Mouse (Mus musculus): Measurements from ENCODE around the gene Pld2.

Gene Pld2

GRCm38 (mm10) chr11:70539877-70540587 lies at the start of gene Pld2:
Gene Pld2 (plus strand): TSS chr11:70540064.
- in situ Hi-C loops (cut with MboI; ENCODE audit: low pct_unique_long_range_greater_than_20kb in 1 of 2, low sequenced_read_pairs in 2 of 2, unreplicated experiment in 1 of 2), result no loop called here

- in situ Hi-C loops (cut with MboI; ENCODE audit: low pct_unique_long_range_greater_than_20kb in 1 of 2, low sequenced_read_pairs in 2 of 2, unreplicated experiment in 1 of 2), result loop anchor here (5.0 to 10.0 kb wide), 3 partner anchors 83 to 255 kb away; partner anchors contain the start of gene Alox12e (in 1 of the 2)
Measured at GRCm38 (mm10) chr11:70499566-70500475, 40.0 kb upstream of the Pld2 start.

- in situ Hi-C loops (cut with MboI; ENCODE audit: low pct_unique_long_range_greater_than_20kb in 1 of 2, low sequenced_read_pairs in 2 of 2, unreplicated experiment in 1 of 2), result loop anchor here (5.0 to 10.0 kb wide), 3 partner anchors 83 to 254 kb away; partner anchors contain the start of gene Alox12e (in 1 of the 2)
Measured at GRCm38 (mm10) chr11:70500476-70500812, 39.4 kb upstream of the Pld2 start.

GRCm38 (mm10) chr11:70502018-70502417 lies 37.8 kb upstream of the Pld2 start:
- in situ Hi-C loops (cut with MboI; ENCODE audit: low pct_unique_long_range_greater_than_20kb in 1 of 2, low sequenced_read_pairs in 2 of 2, unreplicated experiment in 1 of 2), result loop anchor here (5.0 to 10.0 kb wide), 3 partner anchors 85 to 253 kb away; partner anchors contain the start of gene Alox12e (in 1 of the 2)

- in situ Hi-C loops (cut with MboI; ENCODE audit: low pct_unique_long_range_greater_than_20kb in 1 of 2, low sequenced_read_pairs in 2 of 2, unreplicated experiment in 1 of 2), result loop anchor here (5.0 to 10.0 kb wide), 3 partner anchors 88 to 250 kb away; partner anchors contain the start of gene Alox12e (in 1 of the 2)
Measured at GRCm38 (mm10) chr11:70504970-70505369, 34.9 kb upstream of the Pld2 start, which contains the start of gene Tm4sf5. Gene Tm4sf5 (plus strand): TSS chr11:70505244.

GRCm38 (mm10) chr11:70506385-70506784 lies 33.5 kb upstream of the Pld2 start:
- in situ Hi-C loops (cut with MboI; ENCODE audit: low pct_unique_long_range_greater_than_20kb in 1 of 2, low sequenced_read_pairs in 2 of 2, unreplicated experiment in 1 of 2), result loop anchor here in 1 of 2 experiments (10.0 kb wide), 2 partner anchors 182 to 248 kb away; partner anchors contain the start of gene Alox12e

- in situ Hi-C loops (cut with MboI; ENCODE audit: low pct_unique_long_range_greater_than_20kb in 1 of 2, low sequenced_read_pairs in 2 of 2, unreplicated experiment in 1 of 2), result loop anchor here in 1 of 2 experiments (10.0 kb wide), 2 partner anchors 182 to 248 kb away; partner anchors contain the start of gene Alox12e
Measured at GRCm38 (mm10) chr11:70506962-70507515, 32.8 kb upstream of the Pld2 start.

GRCm38 (mm10) chr11:70509753-70510564 lies 29.9 kb upstream of the Pld2 start:
- in situ Hi-C loops (cut with MboI; ENCODE audit: low pct_unique_long_range_greater_than_20kb in 1 of 2, low sequenced_read_pairs in 2 of 2, unreplicated experiment in 1 of 2), result loop anchor here in 1 of 2 experiments (10.0 kb wide), 2 partner anchors 185 to 245 kb away; partner anchors contain the start of gene Alox12e

GRCm38 (mm10) chr11:70511242-70511641 lies 28.6 kb upstream of the Pld2 start:
- in situ Hi-C loops (cut with MboI; ENCODE audit: low pct_unique_long_range_greater_than_20kb in 1 of 2, low sequenced_read_pairs in 2 of 2, unreplicated experiment in 1 of 2), result no loop called here

- in situ Hi-C loops (cut with MboI; ENCODE audit: low pct_unique_long_range_greater_than_20kb in 1 of 2, low sequenced_read_pairs in 2 of 2, unreplicated experiment in 1 of 2), result no loop called here
Measured at GRCm38 (mm10) chr11:70511825-70512224, 28.0 kb upstream of the Pld2 start.

GRCm38 (mm10) chr11:70512709-70513342 lies 27.0 kb upstream of the Pld2 start:
- in situ Hi-C loops (cut with MboI; ENCODE audit: low pct_unique_long_range_greater_than_20kb in 1 of 2, low sequenced_read_pairs in 2 of 2, unreplicated experiment in 1 of 2), result no loop called here

GRCm38 (mm10) chr11:70513520-70513919 lies 26.3 kb upstream of the Pld2 start:
- in situ Hi-C loops (cut with MboI; ENCODE audit: low pct_unique_long_range_greater_than_20kb in 1 of 2, low sequenced_read_pairs in 2 of 2, unreplicated experiment in 1 of 2), result no loop called here

- in situ Hi-C loops (cut with MboI; ENCODE audit: low pct_unique_long_range_greater_than_20kb in 1 of 2, low sequenced_read_pairs in 2 of 2, unreplicated experiment in 1 of 2), result no loop called here
Measured at GRCm38 (mm10) chr11:70514288-70514687, 25.6 kb upstream of the Pld2 start, which contains the start of gene Vmo1. Gene Vmo1 (minus strand): TSS chr11:70514616.

GRCm38 (mm10) chr11:70516352-70516751 lies 23.5 kb upstream of the Pld2 start:
- in situ Hi-C loops (cut with MboI; ENCODE audit: low pct_unique_long_range_greater_than_20kb in 1 of 2, low sequenced_read_pairs in 2 of 2, unreplicated experiment in 1 of 2), result no loop called here

GRCm38 (mm10) chr11:70518436-70518835 lies 21.4 kb upstream of the Pld2 start:
- in situ Hi-C loops (cut with MboI; ENCODE audit: low pct_unique_long_range_greater_than_20kb in 1 of 2, low sequenced_read_pairs in 2 of 2, unreplicated experiment in 1 of 2), result no loop called here

GRCm38 (mm10) chr11:70518923-70519322 lies 20.9 kb upstream of the Pld2 start, which contains the start of gene Gltpd2:
Gene Gltpd2 (plus strand): TSS chr11:70519196.
- in situ Hi-C loops (cut with MboI; ENCODE audit: low pct_unique_long_range_greater_than_20kb in 1 of 2, low sequenced_read_pairs in 2 of 2, unreplicated experiment in 1 of 2), result no loop called here

- in situ Hi-C loops (cut with MboI; ENCODE audit: low pct_unique_long_range_greater_than_20kb in 1 of 2, low sequenced_read_pairs in 2 of 2, unreplicated experiment in 1 of 2), result loop anchor here in 1 of 2 experiments (10.0 kb wide), 1 partner anchor 95 kb away; the partner anchor contains the start of genes 4930544D05Rik and Chrne
Measured at GRCm38 (mm10) chr11:70520178-70520769, 19.6 kb upstream of the Pld2 start.

Measured in mouse embryonic stem cell (cell line).